Comparison of ENCODE assay signal across 28 mouse cellular contexts in genomic region chr15:102950877-102951276, GRCm38 (mm10). TPM values are rescaled to one million over a fixed set of nuclear protein-coding genes. Genes with fewer than 3 reads are reported as not detected.
DNase-seq lines count a peak whose midpoint lies in the region; ATAC-seq and TF ChIP-seq lines count a peak whose summit lies in the region.
"Had no signal": no experiment of that assay in that cellular context is flagged by ENCODE, and none has a peak within 500 bp of the region (broad histone marks: within the 10 kb centered on the region; RNA-seq: fewer than 3 reads in every experiment).

No protein-coding gene starts in this region.

- peaks cover 99% of the 10 kb centered on the region for H3K27me3 ChIP-seq in neural tube, embryonic 11.5 days (ENCODE audit: control insufficient read depth, insufficient read depth, low read length)
- H3K27me3 ChIP-seq in myocyte (ENCODE audit: control insufficient read depth, insufficient read depth, insufficient read length), result no peaks in the 10 kb centered on the region
- peaks cover 71% of the 10 kb centered on the region for H3K27me3 ChIP-seq in neural tube, embryonic 15.5 days (replicated peaks)

- no peaks in the 10 kb centered on the region for H3K9me3 ChIP-seq in neural tube, embryonic 11.5 days (ENCODE audit: control insufficient read depth, low read length)
- no peaks in the 10 kb centered on the region for H3K9me3 ChIP-seq in neural tube, embryonic 15.5 days (replicated peaks)
- H3K9me3 ChIP-seq: embryonic facial prominence, embryonic 10.5 days; forebrain, embryonic 13.5 days; heart, embryonic 10.5 days had no signal

- no peaks in the 10 kb centered on the region for H3K4me1 ChIP-seq in neural tube, embryonic 11.5 days (ENCODE audit: control insufficient read depth, insufficient read depth, low read length)
- H3K4me1 ChIP-seq in neural tube, embryonic 15.5 days, result 0 out of 2 replicates have a peak, but pooled peaks cover 5% of the 10 kb centered on the region
- H3K4me1 ChIP-seq: forebrain, embryonic 13.5 days had no signal

- peak overlapping the region; percentile 27; the same call in 1 of the 2 replicates for H3K9ac ChIP-seq in neural tube, embryonic 11.5 days (ENCODE audit: low read length)
- peak overlapping the region; percentile 20; the same call in 1 of the 2 replicates for H3K9ac ChIP-seq in neural tube, embryonic 15.5 days (replicated peaks)
- H3K9ac ChIP-seq: forebrain, embryonic 13.5 days; forebrain, postnatal 0 days; hindbrain, embryonic 14.5 days had no signal

- H3K79me2 ChIP-seq in myocyte (ENCODE audit: control insufficient read depth, insufficient read depth), result peaks cover 58% of the 10 kb centered on the region

- ATAC-seq in neural tube, embryonic 11.5 days (ENCODE audit: insufficient read depth, low FRiP score, low TSS enrichment), result no peak
- ATAC-seq in neural tube, embryonic 15.5 days (ENCODE audit: low FRiP score), result no peak
- no peak for ATAC-seq in activated CD4-positive, CD25-positive, alpha-beta regulatory T cell, adult 4 months
- ATAC-seq: forebrain, embryonic 13.5 days; forebrain, postnatal 0 days had no signal

- TF ChIP-seq POLR2A in myocyte (IDR thresholded peaks at IDR 0.05; ENCODE audit: insufficient read length, low read depth), result no peak

- no peaks in the 10 kb centered on the region for H3K36me3 ChIP-seq in neural tube, embryonic 11.5 days (ENCODE audit: control insufficient read depth, insufficient read depth, low read length)
- H3K36me3 ChIP-seq in myocyte (ENCODE audit: control insufficient read depth, insufficient read depth), result no peaks in the 10 kb centered on the region
- no peaks in the 10 kb centered on the region for H3K36me3 ChIP-seq in neural tube, embryonic 15.5 days
- H3K36me3 ChIP-seq: embryonic facial prominence, embryonic 10.5 days; heart, embryonic 10.5 days had no signal

- 9% methylated on average over 2 of the region's 2 CpGs for WGBS in neural tube, embryonic 11.5 days
- 9% methylated on average over 2 of the region's 2 CpGs for WGBS in neural tube, embryonic 15.5 days

- DNase-seq in gastrocnemius, adult 2 months, result no peak
- DNase-seq in gastrocnemius, postnatal 4 days (ENCODE audit: low spot score in 2 of 2), result no peak
- DNase-seq in neural tube, embryonic 11.5 days (ENCODE audit: low spot score), result no peak
- DNase-seq in neural tube, embryonic 10.5 days (ENCODE audit: extremely low spot score, low spot score), result no peak
- no peak for DNase-seq in embryo, embryonic 10.5 days (ENCODE audit: low spot score)
- DNase-seq: adrenal gland, postnatal 14 days; B cell, adult 2 months; cerebellum, adult 11-12 months; cerebellum, adult 9-10 months; cerebellum, postnatal 25 days; forebrain, postnatal 0 days; gastrocnemius, postnatal 36 days; heart, adult 18-20 months; heart, postnatal 10 days had no signal

- TF ChIP-seq CTCF in gastrocnemius, adult 2 months (IDR thresholded peaks at IDR 0.05), result no peak

- H3K27ac ChIP-seq in gastrocnemius, adult 2 months, result peak overlapping the region; percentile 72
- H3K27ac ChIP-seq in neural tube, embryonic 11.5 days (ENCODE audit: low read depth, low read length), result no peak overlapping the region
- peak overlapping the region; percentile 60 for H3K27ac ChIP-seq in neural tube, embryonic 15.5 days (replicated peaks)
- H3K27ac ChIP-seq: embryonic facial prominence, embryonic 10.5 days; forebrain, embryonic 13.5 days; heart, embryonic 10.5 days; hindbrain, embryonic 14.5 days had no signal

- peak overlapping the region; percentile 66 for H3K4me3 ChIP-seq in gastrocnemius, adult 2 months
- 0 out of 2 replicates have a peak overlapping the region, but pooled peaks have one; percentile 9 for H3K4me3 ChIP-seq in neural tube, embryonic 11.5 days (ENCODE audit: low read depth, low read length)
- peak overlapping the region; percentile 26 for H3K4me3 ChIP-seq in myocyte
- H3K4me3 ChIP-seq in neural tube, embryonic 15.5 days (replicated peaks), result peak overlapping the region; percentile 23
- H3K4me3 ChIP-seq: embryonic facial prominence, embryonic 10.5 days; forebrain, embryonic 13.5 days; heart, embryonic 10.5 days had no signal

- peak overlapping the region; percentile 9 for H3K4me2 ChIP-seq in neural tube, embryonic 11.5 days (ENCODE audit: low read depth)
- peak overlapping the region; percentile 100 for H3K4me2 ChIP-seq in myocyte (ENCODE audit: low read depth)
- peak overlapping the region; percentile 41 for H3K4me2 ChIP-seq in neural tube, embryonic 15.5 days
- H3K4me2 ChIP-seq: forebrain, embryonic 13.5 days; hindbrain, embryonic 14.5 days had no signal

- intact Hi-C loops in gastrocnemius, adult 2 months (cut with DNase I), result no loop called here

- H3ac ChIP-seq in myocyte (ENCODE audit: control insufficient read depth, insufficient read length), result no peak overlapping the region

TF ChIP-seq in myocyte, 11 proteins besides CTCF, POLR2A, EP300 and RAD21:
- TF ChIP-seq E2F4 (IDR thresholded peaks at IDR 0.05; ENCODE audit: insufficient read depth), result no peak
- no peak for TF ChIP-seq REST (IDR thresholded peaks at IDR 0.05; ENCODE audit: insufficient read depth, insufficient read length)
- TF ChIP-seq TCF12 (IDR thresholded peaks at IDR 0.05; ENCODE audit: insufficient read depth, poor library complexity, severe bottlenecking), result no peak
- TF ChIP-seq POLR2AphosphoS2 (IDR thresholded peaks at IDR 0.05; ENCODE audit: insufficient read length, low read depth), result no peak
- TF ChIP-seq MYOG (IDR thresholded peaks at IDR 0.05; ENCODE audit: control insufficient read depth in 1 of 3, insufficient read depth in 1 of 3, insufficient read length in 2 of 3, low read depth in 2 of 3), result no peak
- TF ChIP-seq SRF (IDR thresholded peaks at IDR 0.05; ENCODE audit: control insufficient read depth, insufficient read length, low read depth), result no peak
- TF ChIP-seq MAX (IDR thresholded peaks at IDR 0.05; ENCODE audit: low read depth), result no peak
- TF ChIP-seq MYOD1 (IDR thresholded peaks at IDR 0.05; ENCODE audit: control insufficient read depth in 1 of 3, insufficient read length in 2 of 3, low read depth in 2 of 3), result no peak
- no peak for TF ChIP-seq CEBPB (IDR thresholded peaks at IDR 0.05; ENCODE audit: insufficient read depth, poor library complexity, severe bottlenecking)
- no peak for TF ChIP-seq TCF3 (IDR thresholded peaks at IDR 0.05; ENCODE audit: insufficient read length, low read depth)
- TF ChIP-seq USF1 (IDR thresholded peaks at IDR 0.05; ENCODE audit: low read depth), result no peak

RNA-seq across cellular contexts. Expression of gene Hoxc11, which starts 3.4 kb away (rescaled TPM):
- 10 to 100 TPM in 1 of 2 experiments, 1 to 10 TPM in 1; 6.9 to 11.7 TPM for total RNA-seq in gastrocnemius, adult 2 months (2021)
- 10 to 100 TPM; 11.0 to 12.0 TPM for total RNA-seq in gastrocnemius, postnatal 4 days (2021)
- 1.9 and 2.0 TPM in 2 replicates for polyA plus RNA-seq in neural tube, embryonic 11.5 days (2014; fragmentation: Nextera tagmentation; extraction: Ambion mirVana)
- 20.5 TPM for polyA plus RNA-seq in myocyte (2012; fragmentation: generic; extraction: Trizol)
- 2.1 and 5.6 TPM in 2 replicates for polyA plus RNA-seq in neural tube, embryonic 15.5 days (2015; fragmentation: Nextera tagmentation; extraction: Ambion mirVana)
- not detected for polyA plus RNA-seq in activated CD4-positive, CD25-positive, alpha-beta regulatory T cell, adult 4 months (2017; shearing (Covaris generic))
- total RNA-seq: adrenal gland, adult 18-20 months; adrenal gland, postnatal 14 days; forebrain, postnatal 0 days; heart, adult 18-20 months; heart, postnatal 10 days; hematopoietic stem cell, adult 5-6 weeks; MEL had no signal
- polyA plus RNA-seq: cortical plate, adult 2 months; embryonic facial prominence, embryonic 10.5 days; embryonic facial prominence, embryonic 14.5 days; forebrain, embryonic 13.5 days; forebrain, postnatal 0 days; heart, embryonic 10.5 days; heart, embryonic 14.5 days; hindbrain, embryonic 14.5 days had no signal

RNA-seq across cellular contexts. Expression of gene Hoxc12, which starts 14.3 kb away (rescaled TPM):
- not detected for total RNA-seq in gastrocnemius, adult 2 months (2021)
- not detected for total RNA-seq in gastrocnemius, postnatal 4 days (2021)
- 3.0 and 4.6 TPM in 2 replicates for polyA plus RNA-seq in neural tube, embryonic 11.5 days (2014; fragmentation: Nextera tagmentation; extraction: Ambion mirVana)
- 5.6 TPM for polyA plus RNA-seq in myocyte (2012; fragmentation: generic; extraction: Trizol)
- 12.7 and 19.7 TPM in 2 replicates for polyA plus RNA-seq in neural tube, embryonic 15.5 days (2015; fragmentation: Nextera tagmentation; extraction: Ambion mirVana)
- polyA plus RNA-seq in activated CD4-positive, CD25-positive, alpha-beta regulatory T cell, adult 4 months (2017; shearing (Covaris generic)), result not detected
- total RNA-seq: adrenal gland, adult 18-20 months; adrenal gland, postnatal 14 days; forebrain, postnatal 0 days; gastrocnemius, adult 8-10 months; gastrocnemius, postnatal 36 days; heart, adult 18-20 months; heart, postnatal 10 days; hematopoietic stem cell, adult 5-6 weeks; MEL had no signal
- polyA plus RNA-seq: cortical plate, adult 2 months; embryonic facial prominence, embryonic 10.5 days; embryonic facial prominence, embryonic 14.5 days; forebrain, embryonic 13.5 days; forebrain, postnatal 0 days; heart, embryonic 10.5 days; heart, embryonic 14.5 days; hindbrain, embryonic 14.5 days had no signal

RNA-seq across cellular contexts. Expression of gene Hoxc10, which starts 15.7 kb away (rescaled TPM):
- total RNA-seq in gastrocnemius, adult 2 months (2021), result 10 to 100 TPM; 72.4 to 84.8 TPM
- total RNA-seq in gastrocnemius, postnatal 4 days (2021), result 10 to 100 TPM; 45.2 to 46.4 TPM
- 58.3 and 60.4 TPM in 2 replicates for polyA plus RNA-seq in neural tube, embryonic 11.5 days (2014; fragmentation: Nextera tagmentation; extraction: Ambion mirVana)
- polyA plus RNA-seq in myocyte (2012; fragmentation: generic; extraction: Trizol), result 43.5 TPM
- 51.3 and 71.0 TPM in 2 replicates for polyA plus RNA-seq in neural tube, embryonic 15.5 days (2015; fragmentation: Nextera tagmentation; extraction: Ambion mirVana)
- not detected for polyA plus RNA-seq in activated CD4-positive, CD25-positive, alpha-beta regulatory T cell, adult 4 months (2017; shearing (Covaris generic))
- total RNA-seq: forebrain, postnatal 0 days; heart, adult 18-20 months; heart, postnatal 10 days; hematopoietic stem cell, adult 5-6 weeks had no signal
- polyA plus RNA-seq: cortical plate, adult 2 months; embryonic facial prominence, embryonic 10.5 days; embryonic facial prominence, embryonic 14.5 days; forebrain, embryonic 13.5 days; forebrain, postnatal 0 days; heart, embryonic 14.5 days; hindbrain, embryonic 14.5 days had no signal

RNA-seq across cellular contexts. Expression of gene Hoxc5, which starts 16.4 kb away (rescaled TPM):
- total RNA-seq in gastrocnemius, adult 2 months (2021), result 1 to 10 TPM; 2.7 to 2.9 TPM
- 1 to 10 TPM; 4.1 to 5.0 TPM for total RNA-seq in gastrocnemius, postnatal 4 days (2021)
- 36.3 and 37.3 TPM in 2 replicates for polyA plus RNA-seq in neural tube, embryonic 11.5 days (2014; fragmentation: Nextera tagmentation; extraction: Ambion mirVana)
- polyA plus RNA-seq in myocyte (2012; fragmentation: generic; extraction: Trizol), result 1.2 TPM
- polyA plus RNA-seq in neural tube, embryonic 15.5 days (2015; fragmentation: Nextera tagmentation; extraction: Ambion mirVana), result 14.6 and 20.7 TPM in 2 replicates
- not detected for polyA plus RNA-seq in activated CD4-positive, CD25-positive, alpha-beta regulatory T cell, adult 4 months (2017; shearing (Covaris generic))
- total RNA-seq: forebrain, postnatal 0 days; hematopoietic stem cell, adult 5-6 weeks had no signal
- polyA plus RNA-seq: cortical plate, adult 2 months; forebrain, embryonic 13.5 days; forebrain, postnatal 0 days had no signal

RNA-seq across cellular contexts. Expression of gene Hoxc9, which starts 25.4 kb away (rescaled TPM):
- 1 to 10 TPM; 6.7 to 8.3 TPM for total RNA-seq in gastrocnemius, adult 2 months (2021)
- 1 to 10 TPM; 8.4 to 8.6 TPM for total RNA-seq in gastrocnemius, postnatal 4 days (2021)
- 36.1 and 40.0 TPM in 2 replicates for polyA plus RNA-seq in neural tube, embryonic 11.5 days (2014; fragmentation: Nextera tagmentation; extraction: Ambion mirVana)
- polyA plus RNA-seq in myocyte (2012; fragmentation: generic; extraction: Trizol), result 10.5 TPM
- polyA plus RNA-seq in neural tube, embryonic 15.5 days (2015; fragmentation: Nextera tagmentation; extraction: Ambion mirVana), result 19.7 and 30.9 TPM in 2 replicates
- not detected for polyA plus RNA-seq in activated CD4-positive, CD25-positive, alpha-beta regulatory T cell, adult 4 months (2017; shearing (Covaris generic))
- total RNA-seq: forebrain, postnatal 0 days; heart, adult 18-20 months; heart, postnatal 10 days; hematopoietic stem cell, adult 5-6 weeks had no signal
- polyA plus RNA-seq: cortical plate, adult 2 months; embryonic facial prominence, embryonic 10.5 days; embryonic facial prominence, embryonic 14.5 days; forebrain, embryonic 13.5 days; forebrain, postnatal 0 days; heart, embryonic 14.5 days had no signal

Comparison
In these comparisons a context has a peak if more than half of its experiments do, and no peak if none do; other contexts are left out.
1. H3K4me3 ChIP-seq: peak in every context shown above with its lines; median percentile 66 in gastrocnemius, adult 2 months; 26 in myocyte; 23 in neural tube, embryonic 15.5 days; 9 in neural tube, embryonic 11.5 days.
2. H3K4me2 ChIP-seq: peak in every context shown above with its lines; median percentile 100 in myocyte; 41 in neural tube, embryonic 15.5 days; 9 in neural tube, embryonic 11.5 days.
3. RNA of gene Hoxc10, which starts 15.7 kb away (polyA plus RNA-seq): 58.3 to 60.4 TPM in neural tube, embryonic 11.5 days, 51.3 to 71.0 TPM in neural tube, embryonic 15.5 days and 43.5 TPM in myocyte (single experiment); not detected in activated CD4-positive, CD25-positive, alpha-beta regulatory T cell, adult 4 months; every median in the first group is over 10 times any median in the second.